Mouse (Mus musculus) CD4-positive, CD25-positive, alpha-beta regulatory T cell, adult 4 months (primary cell): ENCODE data around the gene Ttl. TPM values are rescaled to one million over a fixed set of nuclear protein-coding genes. Genes with fewer than 3 reads are reported as not detected.
A peak's percentile ranks its signal among the peaks of the same experiment; 100 is the strongest.

ENCODE experiments used
- ATAC-seq: one replicate; pipeline ENCODE4 v1.8.0; 2017
- polyA plus RNA-seq, 2 experiments: library from polyadenylated mRNA; unstranded; fragments of 100-300 nt; shearing (Covaris generic); gene quantifications; one replicate each; pipeline ENCODE4 v1.2.1; 2017

Ttl gene
- polyA plus RNA-seq, 2 experiments from 2014 or later, result 2.2 to 2.4 TPM

DNA sequence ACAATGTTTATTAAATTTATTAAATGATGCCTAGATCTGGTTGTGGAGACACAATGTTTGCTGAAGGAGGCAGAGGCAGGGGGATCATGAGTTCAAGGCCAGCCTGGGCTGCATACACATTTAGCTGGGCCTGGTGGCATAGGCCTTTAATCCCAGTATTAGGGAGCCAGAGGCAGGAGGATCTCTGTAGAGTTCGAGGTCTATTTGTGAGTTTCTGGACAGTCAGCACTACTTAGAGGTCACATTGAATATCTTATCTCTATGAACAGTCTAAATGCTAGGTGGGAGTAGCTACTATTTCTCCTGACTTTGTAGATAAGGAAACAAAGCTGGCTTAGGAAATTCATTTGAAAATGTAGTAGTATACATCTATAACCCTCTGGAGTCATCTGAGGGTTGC lies 21.8 kb downstream of the Ttl start:
- no peak for ATAC-seq

- no peak for ATAC-seq
Observed at GRCm38 (mm10) chr2:129090370-129090769, 24.6 kb downstream of the Ttl start.

DNA sequence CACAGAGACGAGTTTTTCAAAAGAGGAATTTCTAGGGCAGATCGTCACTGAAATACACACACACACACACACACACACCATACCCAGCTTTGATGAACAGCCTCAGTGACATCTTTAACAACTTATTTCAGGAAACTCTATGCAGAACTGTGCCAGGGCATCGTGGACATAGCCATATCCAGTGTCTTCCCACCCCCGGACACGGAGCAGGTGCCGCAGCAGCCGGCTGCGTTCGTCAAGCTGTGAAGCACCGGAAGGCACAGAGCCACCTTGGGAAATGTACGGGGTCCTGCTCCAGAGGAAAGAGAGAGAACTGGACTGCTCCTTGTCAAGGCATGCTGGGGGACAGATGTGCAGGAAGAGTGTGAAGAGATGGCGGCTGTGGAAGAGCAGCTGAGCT lies 27.1 kb downstream of the Ttl start:
- ATAC-seq, result no peak

DNA sequence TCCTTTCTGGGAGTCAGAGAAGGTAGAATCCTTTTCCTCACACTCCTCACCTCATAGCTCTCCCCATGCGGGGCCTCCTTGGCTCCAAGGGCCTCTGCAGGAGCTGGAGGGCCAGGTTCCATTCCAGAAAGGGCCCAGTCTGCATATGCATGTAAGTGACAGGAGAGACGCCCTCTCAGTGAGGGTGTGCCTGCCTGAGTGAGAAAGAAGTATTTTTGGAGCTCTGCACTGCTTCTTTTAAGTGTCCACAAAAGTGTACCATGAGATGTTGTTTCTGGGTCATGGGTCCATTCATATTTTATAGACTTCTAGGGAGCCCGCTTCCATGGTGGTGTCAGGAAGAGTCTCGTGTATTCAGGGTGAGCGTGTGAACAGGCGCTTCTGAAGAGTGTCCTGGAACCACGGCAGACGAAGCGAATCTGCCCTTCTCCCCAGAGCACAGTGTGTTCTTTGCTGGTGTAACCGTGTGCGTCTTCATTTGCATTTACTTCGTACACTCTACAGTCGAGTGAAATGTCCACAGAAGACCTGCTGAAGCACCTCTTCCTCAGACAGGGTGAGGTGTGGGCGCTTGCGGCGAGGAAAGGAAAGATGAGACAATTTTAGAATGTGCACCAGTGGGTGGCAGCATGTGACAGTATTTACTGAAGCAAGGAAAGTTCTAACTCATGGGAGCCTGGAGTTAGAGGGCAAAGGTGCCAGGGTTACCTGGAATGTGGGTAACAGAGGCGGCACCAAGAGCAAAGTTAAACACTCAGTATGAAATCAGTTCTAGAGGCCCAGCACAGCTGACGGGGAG lies 28.4 kb downstream of the Ttl start:
- ATAC-seq, result no peak

DNA sequence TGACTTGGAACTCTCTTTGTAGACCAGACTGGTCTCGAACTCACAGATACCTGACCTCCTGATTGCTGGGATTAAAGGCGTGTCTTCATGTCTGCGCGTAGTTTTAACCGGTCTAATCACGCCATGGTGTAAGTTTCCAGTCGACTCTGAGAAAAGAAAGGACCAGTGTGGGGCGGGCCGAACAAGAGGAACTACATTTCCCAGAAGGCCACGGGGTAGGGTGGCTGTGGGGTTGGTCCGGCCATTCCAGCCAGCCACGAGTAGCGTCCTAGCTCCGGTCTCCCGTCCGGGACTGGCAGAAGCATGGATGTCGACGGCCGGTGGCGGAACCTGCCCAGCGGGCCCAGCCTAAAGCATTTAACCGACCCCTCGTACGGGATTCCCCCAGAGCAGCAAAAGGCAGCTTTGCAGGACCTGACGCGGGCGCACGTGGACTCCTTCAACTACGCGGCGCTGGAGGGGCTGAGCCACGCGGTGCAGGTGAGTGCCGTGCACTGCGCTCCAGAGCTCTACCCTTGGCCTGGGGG lies 35.1 kb downstream of the Ttl start, which contains the start of gene Polr1b:
Polr1b (plus strand) TSS at position 212 of the 527 bp plus-strand sequence.
- peak; percentile 98 for ATAC-seq

- ATAC-seq, result no peak
Observed at GRCm38 (mm10) chr2:129112924-129113323, 47.2 kb downstream of the Ttl start.

- ATAC-seq, result no peak
Observed at GRCm38 (mm10) chr2:129115706-129116367, 50.1 kb downstream of the Ttl start.

- ATAC-seq, result no peak
Observed at GRCm38 (mm10) chr2:129116368-129116739, 50.6 kb downstream of the Ttl start.

- no peak for ATAC-seq
Observed at GRCm38 (mm10) chr2:129118061-129118460, 52.3 kb downstream of the Ttl start.

GRCm38 (mm10) chr2:129121986-129122385 lies 56.2 kb downstream of the Ttl start:
- ATAC-seq, result no peak

GRCm38 (mm10) chr2:129129412-129129929 lies 63.7 kb downstream of the Ttl start, which contains the start of gene Chchd5:
Gene Chchd5 (plus strand): TSS chr2:129129700.
- peak; percentile 93 for ATAC-seq

DNA sequence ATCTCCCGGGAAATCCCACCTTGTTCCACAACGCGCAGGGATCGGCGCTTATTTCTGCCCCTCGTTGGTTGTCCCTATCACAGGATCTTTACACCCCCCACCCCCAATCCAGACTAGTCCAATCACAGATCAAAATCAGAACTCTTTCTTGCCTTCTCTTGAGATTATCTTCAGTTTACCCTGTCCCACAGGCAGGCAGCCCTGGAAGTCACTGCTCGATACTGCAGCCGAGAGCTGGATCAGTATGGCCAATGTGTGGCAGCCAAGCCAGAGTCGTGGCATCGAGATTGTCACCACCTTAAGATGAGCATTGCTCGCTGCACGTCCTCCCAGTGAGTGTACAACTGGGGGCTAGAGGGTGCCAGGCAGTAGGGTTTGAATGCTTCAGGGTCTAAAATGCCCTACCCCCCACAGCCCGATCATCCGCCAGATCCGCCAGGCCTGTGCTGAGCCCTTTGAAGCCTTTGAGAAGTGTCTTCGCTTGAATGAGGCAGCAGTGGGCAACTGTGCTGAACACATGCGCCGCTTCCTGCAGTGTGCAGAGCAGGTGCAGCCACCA lies 64.3 kb downstream of the Ttl start:
- peak; percentile 21 for ATAC-seq

GRCm38 (mm10) chr2:129130776-129131175 lies 65.0 kb downstream of the Ttl start:
- ATAC-seq, result no peak

DNA sequence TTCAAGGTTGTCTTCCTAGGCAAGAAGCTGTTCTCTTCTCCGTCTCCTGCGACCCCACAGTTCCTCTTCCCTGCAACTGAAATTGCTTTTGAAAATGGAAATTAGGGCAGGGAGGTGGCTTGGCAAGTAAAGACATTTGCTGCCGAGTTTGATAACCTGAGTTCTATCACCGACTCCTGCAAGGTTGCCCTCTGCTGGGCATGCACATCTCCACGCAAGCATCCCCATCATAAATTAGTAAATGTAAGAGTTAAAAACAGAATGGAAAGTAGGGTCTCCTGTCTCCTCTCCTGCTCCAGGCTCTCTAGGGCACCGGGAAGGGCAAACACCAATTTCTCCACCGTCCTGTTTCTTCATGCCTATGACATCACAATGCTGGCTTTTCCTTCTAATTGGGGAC lies 66.5 kb downstream of the Ttl start:
- no peak for ATAC-seq

GRCm38 (mm10) chr2:129133006-129133805 lies 67.5 kb downstream of the Ttl start:
- no peak for ATAC-seq

DNA sequence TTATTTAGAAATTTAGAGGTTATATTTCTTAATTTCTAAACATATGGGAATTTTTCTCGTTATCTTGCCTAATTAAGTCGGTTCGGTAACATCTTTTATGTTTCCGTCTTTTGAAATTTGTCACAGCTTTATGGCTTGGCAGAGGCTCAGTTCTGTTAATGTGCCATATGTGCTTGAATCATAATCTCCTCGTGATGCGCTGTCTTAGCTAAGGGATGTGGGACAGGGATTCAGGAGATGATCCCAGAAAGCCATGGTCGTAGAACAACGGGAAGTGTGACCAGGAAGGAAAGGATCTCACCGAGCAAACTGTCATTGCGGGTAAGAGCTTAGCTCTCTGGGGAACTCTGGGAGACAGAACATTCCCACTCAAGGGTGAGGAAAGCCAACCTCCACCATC lies 74.2 kb downstream of the Ttl start:
- no peak for ATAC-seq

Other genes starting within 250 kb of the Ttl start
- 10 to 100 TPM; 18.4 to 22.1 TPM for gene Tmem87b, start 247.8 kb upstream of the Ttl start, polyA plus RNA-seq
- gene Fbln7, start 203.0 kb upstream of the Ttl start, polyA plus RNA-seq, result not detected
- gene Zc3h8, start 121.9 kb upstream of the Ttl start, polyA plus RNA-seq, result 1 to 10 TPM; 6.4 to 8.7 TPM
- 10 to 100 TPM in 1 of 2 experiments, 1 to 10 TPM in 1; 9.6 to 11.9 TPM for gene Zc3h6, start 98.5 kb upstream of the Ttl start, polyA plus RNA-seq
- 1 to 10 TPM; 1.7 to 2.2 TPM for gene Gm10762, start 98.2 kb upstream of the Ttl start, polyA plus RNA-seq
- not detected for gene Vinac1, start 17.8 kb upstream of the Ttl start, polyA plus RNA-seq
- gene Polr1b, start 35.1 kb downstream of the Ttl start, polyA plus RNA-seq, result 10 to 100 TPM; 16.3 to 32.3 TPM
- 10 to 100 TPM; 31.0 to 40.3 TPM for gene Chchd5, start 63.8 kb downstream of the Ttl start, polyA plus RNA-seq
- 100 to 1,000 TPM in 1 of 2 experiments, 10 to 100 TPM in 1; 94.7 to 130 TPM for gene Slc20a1, start 132.8 kb downstream of the Ttl start, polyA plus RNA-seq
- gene Ckap2l, start 231.3 kb downstream of the Ttl start, polyA plus RNA-seq, result 1 to 10 TPM; 3.7 to 8.0 TPM
- gene Il1a, start 244.0 kb downstream of the Ttl start, polyA plus RNA-seq, result not detected